Mouse (Mus musculus) layer of hippocampus, postnatal 36 days (tissue): ENCODE measurements around the gene Tnip2. TPM values are rescaled to one million over a fixed set of nuclear protein-coding genes. Genes with fewer than 3 reads are reported as not detected.

Source experiments
- DNase-seq, 2 experiments: peaks; one replicate each; pipeline ENCODE4 v3.0.0; 2022
- total RNA-seq, 2 experiments: library from RNA; stranded (reverse); gene quantifications; 2 replicates each; pipeline ENCODE4 v1.2.3; 2021

The Tnip2 gene
- 10 to 100 TPM; 22.5 to 26.3 TPM for total RNA-seq

DNA sequence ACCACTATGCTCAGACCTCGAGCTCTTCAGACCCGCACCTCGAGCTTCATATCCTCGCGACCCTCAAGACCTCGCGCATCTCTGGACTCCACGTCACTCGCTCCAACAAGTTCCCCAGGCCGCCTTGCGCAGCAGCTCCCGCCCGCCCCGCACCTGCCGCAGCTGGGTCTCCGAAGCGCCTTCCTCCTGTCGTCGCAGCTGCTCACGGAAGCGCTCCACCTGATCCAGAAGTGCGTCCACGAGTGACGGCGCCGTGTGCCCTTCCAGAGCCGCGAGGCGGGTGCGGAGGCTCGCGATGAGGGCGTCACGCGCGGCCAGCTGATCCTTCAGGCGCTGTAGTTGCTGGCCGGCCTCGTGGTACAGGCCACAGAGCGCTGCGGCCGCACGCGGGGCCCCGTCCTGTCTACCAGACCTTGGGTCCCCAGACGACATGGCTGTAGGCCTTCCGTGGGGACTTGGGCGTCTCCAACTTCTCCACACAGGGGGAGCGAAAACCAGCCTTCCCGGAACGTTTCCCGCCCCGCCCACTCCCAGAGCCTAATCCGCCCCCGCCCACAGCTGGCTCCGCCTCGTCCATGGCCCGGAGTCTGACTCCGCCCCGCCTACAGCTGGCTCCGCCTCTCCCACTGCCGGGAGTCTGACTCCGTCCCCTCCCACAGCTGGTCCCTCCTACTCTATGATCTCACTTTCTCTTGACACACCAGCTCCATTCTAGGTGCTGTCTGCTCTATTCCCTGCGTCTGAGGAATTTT, at the start of gene Tnip2:
Gene Tnip2 (minus strand): TSS at position 526 of the 752 bp plus-strand sequence.
- peak; percentile 90 for DNase-seq

- no peak for DNase-seq
Observed at GRCm38 (mm10) chr5:34551821-34552220, 38.0 kb upstream of the Tnip2 start.

GRCm38 (mm10) chr5:34550251-34550650, 36.5 kb upstream of the Tnip2 start:
- DNase-seq = no peak

DNA sequence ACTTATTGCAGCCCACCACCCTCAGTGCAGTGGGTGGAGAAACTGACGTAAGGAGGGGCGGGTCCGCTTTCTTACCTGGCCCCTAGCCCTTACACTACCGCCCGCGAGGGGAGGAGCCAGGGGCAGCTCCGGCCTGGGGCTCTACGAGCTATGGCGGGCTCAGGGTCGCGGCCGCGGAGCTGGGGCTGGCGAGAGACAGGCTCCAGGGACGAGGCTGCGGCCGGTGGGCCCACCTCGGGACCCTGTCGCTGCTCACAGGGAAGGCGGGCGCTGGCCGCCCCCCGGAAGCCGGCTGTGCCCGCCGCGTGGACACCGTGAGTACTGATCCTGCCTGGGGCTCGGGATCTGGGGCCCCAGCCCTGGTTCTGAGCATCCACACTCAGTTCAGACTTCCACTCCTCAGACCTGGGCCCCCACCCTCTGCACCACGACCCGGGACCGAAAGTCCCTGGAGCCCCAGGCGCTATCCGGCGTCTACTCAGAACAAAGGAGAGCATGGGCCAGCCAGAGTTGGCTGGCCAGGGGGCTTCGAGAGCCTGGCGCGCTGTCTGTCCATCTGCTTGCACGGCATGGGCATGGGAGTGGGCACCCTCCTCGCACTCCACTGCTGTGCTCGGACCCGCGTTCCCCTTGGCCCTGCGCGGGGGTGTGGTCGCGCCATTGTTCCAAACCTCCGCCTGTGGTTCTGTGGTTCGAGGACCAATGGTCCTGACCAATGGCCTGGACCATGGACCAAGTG, 35.9 kb upstream of the Tnip2 start:
- no peak for DNase-seq

DNA sequence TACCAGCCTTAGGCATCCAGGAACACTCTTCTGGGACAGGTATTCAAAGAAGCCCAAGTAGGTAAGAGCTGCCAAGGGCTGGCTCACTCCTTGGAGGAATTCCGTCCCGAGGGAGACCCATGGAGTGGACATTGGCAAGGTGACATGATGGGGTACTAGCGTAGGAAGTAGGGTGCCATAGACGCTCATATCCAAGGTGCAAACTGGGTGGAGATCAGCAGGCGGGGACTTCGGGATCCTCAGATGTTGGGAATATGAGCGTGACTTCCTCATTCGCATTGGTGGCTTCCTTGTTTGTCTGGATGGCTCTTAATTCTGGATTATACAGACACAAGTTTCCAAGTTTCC, 35.3 kb upstream of the Tnip2 start:
- no peak for DNase-seq

- no peak for DNase-seq
Observed at GRCm38 (mm10) chr5:34547410-34547809, 33.6 kb upstream of the Tnip2 start.

DNA sequence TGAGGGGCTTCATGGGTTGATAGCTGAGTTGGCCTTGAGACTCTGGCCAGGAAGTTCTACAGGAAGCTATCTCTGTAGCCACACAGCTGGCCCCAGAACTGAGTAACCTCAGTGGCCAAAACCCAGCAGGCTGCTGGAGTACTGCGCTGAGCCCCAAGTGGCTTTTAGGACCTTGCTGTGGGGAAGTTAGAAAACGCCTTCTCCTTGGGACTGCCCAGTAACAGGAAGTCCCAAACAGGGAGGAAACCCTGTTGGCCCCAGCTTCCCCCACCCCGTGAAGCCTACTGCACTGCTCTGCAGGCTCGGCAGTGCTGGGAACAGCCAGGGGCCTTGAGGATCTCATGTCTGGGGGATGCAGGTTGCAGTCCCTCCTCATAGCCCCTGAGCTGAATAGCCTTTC, 29.3 kb upstream of the Tnip2 start:
- DNase-seq = no peak

DNA sequence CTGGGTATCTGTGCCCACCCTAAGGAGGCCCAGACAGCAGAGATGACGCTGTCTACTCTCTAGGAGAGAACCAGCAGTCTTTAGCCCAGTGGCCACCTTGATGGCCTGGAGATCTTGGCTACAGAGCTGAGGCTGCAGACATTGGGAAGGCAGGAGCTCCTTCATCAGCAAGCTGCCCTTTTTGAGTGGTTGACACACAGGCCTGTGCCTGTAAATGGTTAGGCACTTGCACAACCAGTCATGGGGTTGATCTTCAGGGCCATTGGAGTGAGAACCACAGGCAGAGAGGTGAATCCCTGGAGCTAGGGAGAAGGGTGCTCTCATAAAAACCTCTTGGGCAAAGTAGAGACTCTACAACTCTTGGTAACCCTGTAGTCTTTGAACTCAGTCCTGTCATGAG, 28.4 kb upstream of the Tnip2 start:
- DNase-seq = no peak

GRCm38 (mm10) chr5:34539121-34539520, 25.3 kb upstream of the Tnip2 start:
- DNase-seq = no peak

DNA sequence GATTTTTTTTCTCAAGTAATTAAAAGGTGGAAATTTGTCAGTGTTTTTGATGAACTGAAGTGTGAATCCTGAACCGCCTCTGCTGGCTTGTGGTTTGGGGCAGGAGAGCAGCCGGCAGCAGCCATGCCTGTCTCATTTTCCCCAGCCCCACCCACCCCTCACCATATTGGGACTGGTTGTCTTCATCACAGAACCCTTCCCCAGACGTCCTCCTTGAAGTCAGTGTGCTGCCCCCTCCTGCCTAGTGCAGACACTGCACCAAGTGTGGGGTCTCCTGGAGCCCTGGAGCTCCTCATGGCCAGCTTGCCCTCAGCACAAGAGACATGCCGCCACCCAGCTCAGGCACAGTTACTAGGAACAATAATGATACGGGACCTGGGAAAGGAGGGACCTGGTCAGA, 24.7 kb upstream of the Tnip2 start:
- no peak for DNase-seq

GRCm38 (mm10) chr5:34538079-34538478, 24.3 kb upstream of the Tnip2 start:
- no peak for DNase-seq

GRCm38 (mm10) chr5:34535831-34536230, 22.0 kb upstream of the Tnip2 start:
- no peak for DNase-seq

DNA sequence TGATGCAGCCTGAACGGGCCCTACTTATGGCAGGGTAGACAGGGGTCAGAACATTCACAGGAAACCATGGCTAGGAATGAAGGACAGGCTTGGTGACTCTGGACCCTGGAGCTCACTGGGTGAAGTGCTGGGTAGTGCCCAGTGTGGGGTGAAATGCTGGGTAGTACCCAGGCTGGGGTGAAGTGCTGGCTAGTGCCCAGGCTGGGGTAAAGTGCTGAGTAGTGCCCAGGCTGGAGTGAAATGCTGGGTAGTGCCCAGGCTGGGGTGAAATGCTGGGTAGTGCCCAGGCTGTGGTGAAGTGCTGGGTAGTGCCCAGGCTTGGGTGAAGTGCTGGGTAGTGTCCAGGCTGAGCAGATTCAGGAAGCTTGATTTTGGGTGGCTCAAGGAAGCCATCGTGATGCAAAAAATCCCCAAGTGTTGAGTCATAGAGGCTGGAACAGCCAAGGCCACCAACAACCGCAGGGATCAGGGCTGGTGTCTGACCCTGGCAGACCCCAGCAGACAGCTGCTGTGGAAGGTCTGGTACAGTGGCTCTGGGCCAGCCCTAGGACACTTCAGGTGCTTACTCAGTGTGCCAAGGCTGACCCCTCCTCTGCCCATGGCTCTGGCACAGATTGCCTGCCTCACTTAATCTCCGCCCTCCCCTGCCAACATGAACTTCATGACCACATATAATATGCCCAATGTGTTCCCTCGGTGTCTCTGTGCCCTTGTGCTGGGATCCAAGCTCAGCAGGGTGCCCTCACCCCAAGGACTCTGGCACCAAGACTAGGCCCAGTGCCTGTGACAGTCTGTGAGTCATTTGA, 21.2 kb upstream of the Tnip2 start:
- no peak for DNase-seq

GRCm38 (mm10) chr5:34533820-34534219, 20.0 kb upstream of the Tnip2 start:
- DNase-seq = peak in 1 of 2 experiments; percentile 44

DNA sequence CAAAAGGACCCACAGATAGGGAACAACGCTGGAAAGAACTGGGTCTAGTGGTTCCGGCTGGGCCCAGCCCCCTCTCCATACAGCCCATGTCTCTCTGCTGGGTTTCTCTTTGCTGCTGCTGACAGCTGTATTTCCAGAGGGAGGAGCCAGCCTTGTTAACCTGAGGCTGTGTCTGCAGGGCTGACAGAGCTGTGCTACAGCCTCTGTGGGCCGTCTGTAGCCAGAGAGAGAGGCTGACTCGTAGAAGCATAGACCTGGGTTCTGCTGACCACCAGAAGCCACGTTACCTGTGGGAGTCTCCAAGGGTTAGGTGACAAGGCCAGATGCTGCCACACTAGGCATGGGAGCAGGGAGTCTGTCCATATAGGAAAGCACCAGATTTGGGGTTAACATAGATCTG, 19.3 kb upstream of the Tnip2 start:
- DNase-seq = no peak

GRCm38 (mm10) chr5:34530687-34531086, 16.9 kb upstream of the Tnip2 start:
- DNase-seq = no peak

DNA sequence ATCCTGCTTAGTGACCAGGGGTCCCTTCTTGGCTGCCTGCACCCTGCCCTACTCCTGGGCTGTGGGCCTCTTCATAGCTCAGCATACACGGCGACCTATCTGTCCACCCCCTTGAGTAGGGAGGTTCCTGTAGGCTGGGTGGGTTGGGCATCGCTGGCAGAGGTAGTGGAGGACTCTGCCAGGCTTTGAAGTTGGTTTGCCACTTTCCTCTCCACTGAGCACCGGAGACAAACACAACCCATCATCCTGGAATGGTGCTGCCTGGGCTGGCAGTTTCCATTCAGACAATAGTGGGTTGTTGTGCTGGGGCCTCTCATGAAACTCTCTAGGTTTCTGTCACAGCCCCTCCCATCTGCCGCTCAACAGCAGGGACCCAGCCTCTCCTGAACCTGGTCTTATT, 16.3 kb upstream of the Tnip2 start:
- no peak for DNase-seq

- DNase-seq = no peak
Observed at GRCm38 (mm10) chr5:34528724-34529123, 14.9 kb upstream of the Tnip2 start.

DNA sequence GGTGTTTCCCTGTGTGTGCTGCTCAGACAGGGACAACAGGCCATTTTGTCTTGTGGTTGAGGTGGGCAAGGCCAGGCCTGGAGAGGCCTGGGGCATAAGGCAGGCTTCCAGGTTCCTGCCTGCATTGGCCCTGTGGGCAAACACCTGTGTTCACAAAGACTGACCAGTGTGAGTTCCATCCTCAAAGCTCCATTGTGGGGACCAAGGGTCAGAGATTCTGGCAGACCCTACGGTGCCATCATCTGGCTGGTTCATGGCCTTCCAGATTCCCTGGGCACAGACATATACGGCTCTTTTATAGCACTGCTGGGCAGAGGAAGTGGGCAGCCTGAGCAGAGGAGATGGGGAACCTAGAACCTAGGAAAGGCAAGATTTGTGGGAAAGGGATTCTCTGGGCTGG, 13.6 kb upstream of the Tnip2 start:
- DNase-seq = no peak

- no peak for DNase-seq
Observed at GRCm38 (mm10) chr5:34526477-34526775, 12.6 kb upstream of the Tnip2 start.

DNA sequence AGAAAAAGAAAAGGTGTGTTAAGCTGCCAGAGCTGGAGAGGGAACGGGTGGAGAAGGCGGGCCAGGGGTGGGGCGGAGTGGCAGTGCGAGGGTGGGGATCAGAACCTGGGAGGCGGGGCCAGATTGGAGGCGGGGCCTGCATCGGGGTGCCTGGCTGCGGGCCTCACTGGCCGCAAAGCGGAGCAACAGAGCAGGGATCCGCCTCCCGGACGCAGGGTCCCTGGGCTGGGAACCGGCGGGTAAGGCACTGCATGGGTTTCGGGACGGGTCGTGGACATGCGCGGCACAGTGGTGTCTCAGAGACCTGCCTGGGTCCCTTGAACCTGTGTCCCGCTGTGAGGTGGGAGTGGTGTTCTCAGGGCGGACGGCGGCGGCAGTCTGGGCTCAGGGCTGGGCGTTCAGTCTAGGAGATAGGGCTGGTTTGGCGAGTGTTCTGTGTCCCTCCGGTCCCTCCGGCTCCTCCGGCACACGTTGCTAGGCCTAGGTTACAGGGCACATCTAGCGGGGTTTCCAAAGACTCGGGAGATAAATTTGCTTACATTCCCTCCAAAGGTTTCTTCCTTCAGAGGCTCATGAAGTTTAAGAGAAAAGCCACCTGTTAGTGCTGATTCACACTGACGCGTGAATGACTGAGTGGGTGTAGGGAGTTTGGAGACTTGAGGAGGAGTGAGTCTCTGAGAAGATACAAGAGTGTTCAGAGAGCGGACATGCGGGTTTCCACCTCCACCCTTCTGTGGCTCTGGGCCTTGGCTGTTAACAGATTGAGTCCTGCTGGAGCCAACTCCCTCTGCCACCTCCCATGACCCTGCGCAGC, 12.1 kb upstream of the Tnip2 start, which contains the start of gene Sh3bp2:
Gene Sh3bp2 (plus strand): TSS at position 176 of the 814 bp plus-strand sequence.
- DNase-seq = peak; percentile 85 to 86

GRCm38 (mm10) chr5:34524511-34524910, 10.7 kb upstream of the Tnip2 start:
- no peak for DNase-seq
